Mouse (Mus musculus) cerebral cortex, adult 2 months (tissue): ENCODE results near the gene Dtd1.

Experiments
- WGBS: fragments of 180-500 bp; shearing (Covaris S2); methylation state at CpG from one replicate; pipeline ENCODE4 v1.1.7; 2018; 5-methylcytosine and 5-hydroxymethylcytosine counted together

Dtd1 gene

GRCm38 (mm10) chr2:144599831-144600687, at the start of gene Dtd1:
Gene Dtd1 (plus strand): TSS chr2:144599897.
- WGBS = under 1% methylated on average over 46 of the region's 50 CpGs

GRCm38 (mm10) chr2:144550529-144550928, 49.2 kb upstream of the Dtd1 start, which contains the start of gene Rbbp9:
Gene Rbbp9 (minus strand): TSS chr2:144550869.
- WGBS = under 1% methylated on average over 17 of the region's 17 CpGs

- 94% methylated on average over 3 of the region's 3 CpGs for WGBS
Observed at GRCm38 (mm10) chr2:144553905-144554304, 45.8 kb upstream of the Dtd1 start.

GRCm38 (mm10) chr2:144555286-144555819, 44.3 kb upstream of the Dtd1 start:
- 2% methylated on average over 14 of the region's 14 CpGs for WGBS

- under 1% methylated on average over 44 of the region's 44 CpGs for WGBS
Observed at GRCm38 (mm10) chr2:144555820-144556552, 43.7 kb upstream of the Dtd1 start, which contains the start of gene Sec23b. Gene Sec23b (plus strand): TSS chr2:144556229.

- 83% methylated on average over 4 of the region's 4 CpGs for WGBS
Observed at GRCm38 (mm10) chr2:144588723-144589122, 11.0 kb upstream of the Dtd1 start.

GRCm38 (mm10) chr2:144593036-144593435, 6.7 kb upstream of the Dtd1 start:
- WGBS = 70% methylated on average over 8 of the region's 8 CpGs

- under 1% methylated on average over 31 of the region's 31 CpGs for WGBS
Observed at GRCm38 (mm10) chr2:144593951-144594651, 5.6 kb upstream of the Dtd1 start, which contains the start of gene Smim26. Gene Smim26 (plus strand): TSS chr2:144594054.

- 71% methylated on average over 2 of the region's 2 CpGs for WGBS
Observed at GRCm38 (mm10) chr2:144598006-144598405, 1.7 kb upstream of the Dtd1 start.

GRCm38 (mm10) chr2:144601576-144601975, 1.9 kb downstream of the Dtd1 start:
- 95% methylated on average over 1 of the region's 1 CpGs for WGBS

GRCm38 (mm10) chr2:144613956-144614355, 14.3 kb downstream of the Dtd1 start:
- WGBS = 97% methylated on average over 6 of the region's 6 CpGs

- WGBS = 93% methylated on average over 16 of the region's 16 CpGs
Observed at GRCm38 (mm10) chr2:144617074-144617874, 17.6 kb downstream of the Dtd1 start.

GRCm38 (mm10) chr2:144621491-144621890, 21.8 kb downstream of the Dtd1 start:
- 85% methylated on average over 6 of the region's 6 CpGs for WGBS

GRCm38 (mm10) chr2:144633551-144633950, 33.9 kb downstream of the Dtd1 start:
- 79% methylated on average over 2 of the region's 2 CpGs for WGBS

GRCm38 (mm10) chr2:144634231-144634630, 34.5 kb downstream of the Dtd1 start:
- WGBS = 75% methylated on average over 5 of the region's 5 CpGs

GRCm38 (mm10) chr2:144634729-144635128, 35.0 kb downstream of the Dtd1 start:
- WGBS = 58% methylated on average over 2 of the region's 2 CpGs

GRCm38 (mm10) chr2:144635644-144636320, 36.1 kb downstream of the Dtd1 start:
- 12% methylated on average over 5 of the region's 5 CpGs for WGBS

- 80% methylated on average over 4 of the region's 4 CpGs for WGBS
Observed at GRCm38 (mm10) chr2:144637204-144637603, 37.5 kb downstream of the Dtd1 start.

- whole genome bisulfite sequencing = 71% methylated on average over 12 of the region's 12 CpGs
Observed at GRCm38 (mm10) chr2:144637671-144638395, 38.1 kb downstream of the Dtd1 start.
